Mouse (Mus musculus) midbrain, embryonic 13.5 days (tissue): Measurements from ENCODE around the gene Tspan33. TPM values are rescaled to one million over a fixed set of nuclear protein-coding genes. Genes with fewer than 3 reads are reported as not detected.

Source experiments
- ATAC-seq: fragments of 200-750 bp; cut with Nextera tagmentation; 2 replicates; pipeline ENCODE4 v1.8.0; 2017; ENCODE audit warnings: mild to moderate bottlenecking, moderate TSS enrichment, moderate library complexity
- H3K27ac ChIP-seq: fragments of 300-500 bp; sonication (generic); 2 replicates; pipeline ENCODE4 v1.5.1; 2015; ENCODE audit warnings: inconsistent platforms, mild to moderate bottlenecking, moderate library complexity
- H3K27me3 ChIP-seq: fragments of 300-500 bp; sonication (generic); 2 replicates; pipeline ENCODE4 v1.6.1; 2015; ENCODE audit warnings: mild to moderate bottlenecking, inconsistent platforms
- H3K36me3 ChIP-seq: fragments of 300-500 bp; sonication (generic); 2 replicates; pipeline ENCODE4 v1.6.1; 2015; ENCODE audit warnings: mild to moderate bottlenecking, inconsistent platforms
- H3K4me1 ChIP-seq: fragments of 300-500 bp; sonication (generic); replicated peaks from 2 replicates; pipeline ENCODE4 v1.6.1; 2015; ENCODE audit warnings: inconsistent platforms
- H3K4me2 ChIP-seq: fragments of 300-500 bp; sonication (generic); replicated peaks from 2 replicates; pipeline ENCODE4 v1.6.1; 2015; ENCODE audit warnings: moderate library complexity, mild to moderate bottlenecking, inconsistent platforms
- H3K4me3 ChIP-seq: fragments of 300-500 bp; sonication (generic); replicated peaks from 2 replicates; pipeline ENCODE4 v1.5.1; 2015; ENCODE audit warnings: mild to moderate bottlenecking, inconsistent platforms
- H3K9ac ChIP-seq: fragments of 300-500 bp; sonication (generic); replicated peaks from 2 replicates; pipeline ENCODE4 v1.6.1; 2015; ENCODE audit warnings: mild to moderate bottlenecking, inconsistent platforms
- H3K9me3 ChIP-seq: fragments of 300-500 bp; sonication (generic); 2 replicates; pipeline ENCODE4 v1.6.1; 2016; ENCODE audit warnings: mild to moderate bottlenecking, inconsistent platforms
- WGBS: fragments of 180-500 bp; shearing (Covaris S2); methylation state at CpG from one replicate; pipeline ENCODE4 v1.1.7; 2015; 5-methylcytosine and 5-hydroxymethylcytosine counted together
- polyA plus RNA-seq: library from polyadenylated mRNA; unstranded; fragments of >200 nt; fragmentation: Nextera tagmentation; extraction: Ambion mirVana; gene quantifications from 2 replicates; pipeline ENCODE4 v1.2.1, GENCODE M21; 2015

Gene Tspan33
- polyA plus RNA-seq = 3.4 and 6.0 TPM in 2 replicates

DNA sequence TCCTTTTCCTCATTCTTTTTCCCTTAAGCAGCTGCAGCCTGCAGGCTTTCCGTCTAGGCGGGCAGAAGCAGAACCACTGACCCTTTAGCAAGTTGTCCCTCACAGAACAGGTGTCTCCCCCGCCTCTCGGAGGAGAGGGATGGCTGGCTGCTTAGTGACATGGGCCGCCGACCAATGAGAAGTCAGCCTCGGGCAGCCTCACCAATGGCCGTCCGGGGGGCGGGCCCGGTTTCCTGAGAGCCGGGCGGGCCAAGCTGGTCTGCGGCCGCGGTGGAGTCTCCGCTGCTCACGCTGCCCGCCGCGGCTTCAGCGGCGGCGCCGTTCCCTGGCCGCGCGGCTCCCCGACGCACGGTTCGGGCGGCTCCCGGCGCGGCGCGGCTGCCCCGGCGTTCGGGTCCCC lies at the start of gene Tspan33:
Tspan33 (plus strand) TSS at position 270 of the 400 bp plus-strand sequence.
- H3K9me3 ChIP-seq = no peaks in the 10 kb centered on the region
- peak within 1 kb of the TSS; percentile 99 for H3K4me2 ChIP-seq
- under 1% methylated on average over 26 of the region's 41 CpGs for WGBS
- H3K27ac ChIP-seq = no peak within 1 kb of the TSS
- peak; percentile 99 for ATAC-seq
- H3K27me3 ChIP-seq = peaks cover 38% of the 10 kb centered on the region
- peak within 1 kb of the TSS; percentile 86 for H3K4me3 ChIP-seq
- no peaks in the 10 kb centered on the region for H3K36me3 ChIP-seq
- H3K9ac ChIP-seq = peak within 1 kb of the TSS; percentile 81
- H3K4me1 ChIP-seq = peaks cover 13% of the 10 kb centered on the region

DNA sequence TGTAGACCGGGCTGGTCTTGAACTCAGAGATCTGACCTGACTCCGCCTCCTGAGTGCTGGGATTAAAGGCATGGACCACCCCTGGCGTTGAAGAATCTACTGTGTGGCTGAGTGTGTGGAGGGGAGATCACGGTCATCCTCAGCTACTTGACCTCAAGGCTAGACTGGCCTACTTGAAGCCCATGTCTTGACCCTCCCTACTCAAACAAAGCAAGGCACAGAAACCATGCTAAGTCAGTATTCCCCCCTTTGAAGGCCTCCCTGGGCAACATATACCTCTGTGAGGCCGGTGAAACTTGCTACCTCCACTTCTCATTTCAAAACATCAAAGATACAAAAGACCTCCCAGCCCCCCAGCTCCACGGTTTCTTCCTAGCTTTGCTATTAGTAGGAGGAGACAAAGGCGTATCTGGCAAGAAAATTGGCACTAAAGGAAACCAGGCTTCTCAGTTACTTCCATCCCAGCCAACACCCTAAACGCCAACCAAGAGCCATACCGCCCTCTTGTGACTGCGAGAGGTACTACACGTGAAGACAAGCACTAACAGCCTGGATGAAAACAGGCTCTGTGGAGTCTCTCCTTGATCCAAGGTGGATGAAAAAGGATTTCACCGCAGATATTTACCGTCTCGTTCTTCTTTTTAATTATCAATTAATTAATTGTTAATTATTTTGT lies 44.4 kb upstream of the Tspan33 start:
- H3K4me1 ChIP-seq = no peaks in the 10 kb centered on the region
- WGBS = 31% methylated on average over 14 of the region's 14 CpGs
- no peaks in the 10 kb centered on the region for H3K9me3 ChIP-seq
- H3K4me2 ChIP-seq = no peak overlapping the region
- H3K36me3 ChIP-seq = no peaks in the 10 kb centered on the region
- 0 out of 2 replicates have a peak, but pooled peaks have one; percentile 56 for ATAC-seq
- no peak overlapping the region for H3K27ac ChIP-seq
- H3K9ac ChIP-seq = no peak overlapping the region
- H3K4me3 ChIP-seq = no peak overlapping the region
- no peaks in the 10 kb centered on the region for H3K27me3 ChIP-seq

DNA sequence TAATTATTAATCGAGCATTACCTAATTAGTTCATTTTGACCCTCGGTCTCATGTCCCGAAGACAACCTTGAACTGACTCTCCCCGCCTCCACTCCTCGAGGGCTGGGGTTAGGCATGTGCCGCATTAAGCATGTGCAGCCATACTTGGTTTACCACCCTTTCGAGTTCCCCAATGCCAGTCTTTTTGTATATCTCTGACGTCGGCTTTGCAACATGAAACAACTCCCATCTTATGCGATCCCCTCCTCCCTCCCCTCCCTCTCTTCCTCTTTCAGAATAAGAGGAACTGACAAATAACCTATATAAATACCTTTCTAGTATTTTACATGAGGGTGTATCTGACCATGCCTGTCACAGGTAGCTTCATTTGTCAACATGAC lies 43.9 kb upstream of the Tspan33 start:
- 73% methylated on average over 10 of the region's 10 CpGs for WGBS
- Histone ChIP-seq H3K36me3 (no peaks in the 10 kb centered on the region), H3K9me3 (no peaks in the 10 kb centered on the region), H3K27ac (no peak overlapping the region), H3K4me1 (no peaks in the 10 kb centered on the region), H3K4me3 (no peak overlapping the region), H3K4me2 (no peak overlapping the region), H3K27me3 (no peaks in the 10 kb centered on the region), H3K9ac (no peak overlapping the region)
- ATAC-seq = no peak

DNA sequence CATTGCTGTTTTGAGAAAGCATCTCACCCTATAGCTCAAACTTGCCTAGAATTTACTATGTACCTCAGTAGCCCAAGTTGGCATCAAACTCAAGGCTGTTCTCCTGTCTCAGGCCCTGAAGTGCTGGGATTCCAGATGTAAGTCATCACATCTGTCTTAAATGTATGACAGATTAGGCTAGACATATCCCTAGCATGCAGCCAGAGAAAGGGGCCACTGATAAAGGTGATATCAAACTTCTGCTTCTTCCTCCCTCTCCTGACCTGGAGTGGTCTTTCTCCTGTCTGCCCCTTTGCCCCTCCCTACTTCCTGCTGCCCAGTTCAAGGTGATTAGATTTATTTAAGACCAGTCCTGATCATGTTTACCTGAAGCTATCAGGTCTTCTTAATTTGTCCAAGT lies 40.8 kb upstream of the Tspan33 start:
- no peaks in the 10 kb centered on the region for H3K36me3 ChIP-seq
- no peak for ATAC-seq
- H3K4me3 ChIP-seq = no peak overlapping the region
- H3K4me2 ChIP-seq = no peak overlapping the region
- H3K4me1 ChIP-seq = no peaks in the 10 kb centered on the region
- no peaks in the 10 kb centered on the region for H3K27me3 ChIP-seq
- no peaks in the 10 kb centered on the region for H3K9me3 ChIP-seq
- H3K27ac ChIP-seq = no peak overlapping the region
- H3K9ac ChIP-seq = no peak overlapping the region

DNA sequence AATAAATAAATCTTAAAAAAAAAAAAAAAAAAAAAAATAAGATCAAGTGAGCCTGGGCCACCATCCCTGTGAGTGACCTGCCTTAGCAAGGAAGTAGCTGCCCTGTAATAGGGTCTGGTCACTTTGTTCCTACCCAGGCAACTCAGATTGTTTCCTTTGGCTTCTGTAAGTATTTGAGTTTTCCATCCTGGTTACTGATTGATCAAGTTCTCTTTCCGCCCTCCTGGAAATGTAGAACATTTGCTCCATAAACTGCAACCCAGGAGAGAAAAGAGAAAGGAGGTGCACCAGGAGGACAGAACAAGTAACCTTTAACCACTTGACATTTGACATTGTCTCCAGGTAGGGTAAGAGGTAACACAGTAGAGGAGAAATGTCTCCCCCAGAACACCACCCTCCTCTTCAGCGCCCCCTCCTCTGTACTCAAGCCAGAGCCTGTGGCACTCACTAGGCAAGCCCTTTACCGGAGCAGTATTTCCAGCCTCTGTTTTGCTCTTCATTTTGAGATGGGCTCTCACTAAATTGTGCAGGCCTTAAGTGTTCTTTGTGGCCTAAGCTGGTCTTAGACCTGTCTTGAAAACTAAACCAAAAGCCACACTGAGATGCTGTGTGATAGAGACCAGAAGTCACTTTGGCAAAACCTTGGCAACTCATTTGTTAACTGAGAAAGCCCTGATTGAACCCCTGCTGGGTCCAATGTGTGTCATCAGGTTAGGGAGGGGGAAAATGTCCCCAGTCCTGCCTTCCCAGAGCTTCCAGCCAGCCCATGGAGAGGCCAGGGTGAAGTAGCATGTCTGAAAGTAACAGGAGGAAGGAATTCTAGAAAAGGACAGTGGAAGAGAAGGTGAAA lies 35.2 kb upstream of the Tspan33 start:
- no peaks in the 10 kb centered on the region for H3K36me3 ChIP-seq
- 90% methylated on average over 3 of the region's 3 CpGs for WGBS
- no peak overlapping the region for H3K4me3 ChIP-seq
- no peak for ATAC-seq
- no peak overlapping the region for H3K9ac ChIP-seq
- H3K9me3 ChIP-seq = no peaks in the 10 kb centered on the region
- H3K4me1 ChIP-seq = no peaks in the 10 kb centered on the region
- H3K27ac ChIP-seq = no peak overlapping the region
- no peaks in the 10 kb centered on the region for H3K27me3 ChIP-seq
- no peak overlapping the region for H3K4me2 ChIP-seq

DNA sequence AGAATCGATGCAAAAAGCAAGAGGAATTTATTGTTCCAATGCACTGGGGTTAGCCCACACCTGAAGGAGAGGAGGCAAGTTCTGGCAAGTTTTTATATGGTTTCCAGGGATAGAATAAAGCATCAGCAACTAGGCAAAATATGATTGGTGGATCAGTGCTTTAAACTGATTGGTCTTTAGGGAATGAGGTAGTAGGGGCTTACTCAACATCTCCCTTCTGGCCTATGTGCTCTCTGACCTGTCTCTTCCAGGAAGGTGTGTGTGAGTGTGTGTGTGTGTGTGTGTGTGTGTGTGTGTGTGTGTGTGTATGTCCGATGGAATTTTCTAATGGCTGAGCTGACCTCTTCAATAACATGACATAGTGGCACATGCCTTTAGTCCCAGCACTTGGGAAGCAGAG lies 34.1 kb upstream of the Tspan33 start:
- H3K4me1 ChIP-seq = no peaks in the 10 kb centered on the region
- ATAC-seq = no peak

DNA sequence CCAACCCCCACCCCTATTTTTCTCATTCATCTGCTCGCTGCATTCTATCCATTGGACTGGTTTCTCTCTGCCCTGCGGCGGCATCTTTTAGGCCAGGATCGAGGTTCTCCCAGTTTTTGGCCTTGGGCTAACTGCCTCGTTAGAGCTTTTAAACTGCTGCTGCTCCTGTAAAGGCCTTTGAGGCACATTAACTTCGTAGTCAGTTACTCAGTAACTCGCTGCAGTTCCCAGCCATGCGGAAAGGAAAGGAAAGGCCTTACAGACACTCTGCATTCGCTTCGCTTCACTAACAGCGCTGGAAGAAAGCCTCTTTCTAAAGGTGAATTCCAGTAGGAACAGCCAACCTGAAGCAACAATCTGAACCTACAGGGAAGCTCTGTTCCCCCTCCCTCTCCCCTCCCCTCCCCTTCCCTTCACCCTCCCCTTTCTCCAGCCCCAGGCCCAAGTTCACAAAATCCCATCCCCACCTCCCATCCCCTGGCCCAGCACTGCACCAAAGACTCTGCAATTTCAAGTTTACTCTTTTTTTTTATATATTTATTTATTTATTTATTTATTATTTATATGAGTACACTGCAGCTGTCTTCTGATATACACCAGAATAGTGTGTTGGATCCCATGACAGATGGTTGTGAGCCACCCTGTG lies 33.2 kb upstream of the Tspan33 start:
- no peaks in the 10 kb centered on the region for H3K9me3 ChIP-seq
- WGBS = 36% methylated on average over 11 of the region's 11 CpGs
- H3K9ac ChIP-seq = no peak overlapping the region
- no peaks in the 10 kb centered on the region for H3K36me3 ChIP-seq
- ATAC-seq = no peak
- no peaks in the 10 kb centered on the region for H3K4me1 ChIP-seq
- H3K27me3 ChIP-seq = no peaks in the 10 kb centered on the region
- H3K4me3 ChIP-seq = no peak overlapping the region
- H3K27ac ChIP-seq = no peak overlapping the region
- no peak overlapping the region for H3K4me2 ChIP-seq

More for the DNA sequence above, 34.1 kb upstream of the Tspan33 start:
- no peaks in the 10 kb centered on the region for H3K27me3 ChIP-seq
- no peak overlapping the region for H3K27ac ChIP-seq
- no peak overlapping the region for H3K9ac ChIP-seq
- no peaks in the 10 kb centered on the region for H3K9me3 ChIP-seq
- WGBS = 87% methylated on average over 2 of the region's 2 CpGs
- H3K4me3 ChIP-seq = no peak overlapping the region
- H3K36me3 ChIP-seq = no peaks in the 10 kb centered on the region
- no peak overlapping the region for H3K4me2 ChIP-seq

DNA sequence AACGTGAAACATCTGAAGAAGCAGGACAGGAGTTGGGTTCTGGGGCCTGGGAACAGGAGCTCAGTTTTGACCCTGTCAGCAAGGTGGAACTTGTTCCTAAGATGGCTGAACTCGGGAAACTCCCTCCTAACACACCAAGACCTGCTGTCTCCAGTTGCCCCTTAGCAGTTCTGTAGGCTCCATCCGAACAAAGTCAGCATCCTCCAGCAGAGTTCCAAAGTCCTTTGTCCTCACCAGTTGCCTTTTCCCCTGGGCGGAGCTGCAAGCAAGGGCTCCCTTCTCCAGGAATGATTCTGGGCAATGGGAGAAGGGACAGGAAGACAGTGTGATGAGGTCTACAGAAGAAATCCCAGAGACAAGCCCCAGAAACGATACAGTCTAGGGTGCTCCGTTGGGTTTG lies 26.8 kb upstream of the Tspan33 start:
- Histone ChIP-seq H3K36me3 (no peaks in the 10 kb centered on the region), H3K4me1 (no peaks in the 10 kb centered on the region)
- no peak for ATAC-seq

DNA sequence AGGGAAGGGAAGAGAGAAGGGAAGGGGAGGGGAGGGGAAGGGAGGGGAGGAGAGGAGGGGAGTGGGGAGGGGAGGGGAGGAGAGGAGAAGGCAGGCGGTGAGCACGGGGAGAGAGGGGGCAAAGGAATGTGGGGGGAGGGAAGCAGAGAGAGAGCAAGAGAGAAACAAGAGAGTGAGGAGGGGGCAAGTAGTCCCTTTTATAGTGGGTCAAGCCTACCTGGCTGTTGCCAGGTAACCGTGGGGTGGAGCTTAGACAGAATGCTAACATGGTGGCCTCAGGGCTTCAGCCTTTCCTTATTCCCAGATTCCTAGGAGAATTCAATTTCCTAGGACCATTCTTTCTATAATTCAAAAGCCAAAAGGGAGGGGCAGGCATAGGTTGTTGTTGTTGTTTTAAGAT lies 22.3 kb upstream of the Tspan33 start:
- H3K27me3 ChIP-seq = no peaks in the 10 kb centered on the region; the same call in 1 of the 2 replicates
- no peak overlapping the region for H3K4me3 ChIP-seq
- H3K4me2 ChIP-seq = no peak overlapping the region
- no peak for ATAC-seq
- H3K9ac ChIP-seq = no peak overlapping the region
- WGBS = 14% methylated on average over 1 of the region's 3 CpGs
- no peaks in the 10 kb centered on the region for H3K36me3 ChIP-seq
- H3K4me1 ChIP-seq = peaks cover 9% of the 10 kb centered on the region
- no peaks in the 10 kb centered on the region for H3K9me3 ChIP-seq
- H3K27ac ChIP-seq = no peak overlapping the region

More for the DNA sequence above, 26.8 kb upstream of the Tspan33 start:
- Histone ChIP-seq H3K27me3 (no peaks in the 10 kb centered on the region; the same call in 1 of the 2 replicates), H3K27ac (no peak overlapping the region), H3K4me2 (no peak overlapping the region), H3K4me3 (no peak overlapping the region), H3K9ac (no peak overlapping the region), H3K9me3 (no peaks in the 10 kb centered on the region)
- 83% methylated on average over 6 of the region's 6 CpGs for WGBS

DNA sequence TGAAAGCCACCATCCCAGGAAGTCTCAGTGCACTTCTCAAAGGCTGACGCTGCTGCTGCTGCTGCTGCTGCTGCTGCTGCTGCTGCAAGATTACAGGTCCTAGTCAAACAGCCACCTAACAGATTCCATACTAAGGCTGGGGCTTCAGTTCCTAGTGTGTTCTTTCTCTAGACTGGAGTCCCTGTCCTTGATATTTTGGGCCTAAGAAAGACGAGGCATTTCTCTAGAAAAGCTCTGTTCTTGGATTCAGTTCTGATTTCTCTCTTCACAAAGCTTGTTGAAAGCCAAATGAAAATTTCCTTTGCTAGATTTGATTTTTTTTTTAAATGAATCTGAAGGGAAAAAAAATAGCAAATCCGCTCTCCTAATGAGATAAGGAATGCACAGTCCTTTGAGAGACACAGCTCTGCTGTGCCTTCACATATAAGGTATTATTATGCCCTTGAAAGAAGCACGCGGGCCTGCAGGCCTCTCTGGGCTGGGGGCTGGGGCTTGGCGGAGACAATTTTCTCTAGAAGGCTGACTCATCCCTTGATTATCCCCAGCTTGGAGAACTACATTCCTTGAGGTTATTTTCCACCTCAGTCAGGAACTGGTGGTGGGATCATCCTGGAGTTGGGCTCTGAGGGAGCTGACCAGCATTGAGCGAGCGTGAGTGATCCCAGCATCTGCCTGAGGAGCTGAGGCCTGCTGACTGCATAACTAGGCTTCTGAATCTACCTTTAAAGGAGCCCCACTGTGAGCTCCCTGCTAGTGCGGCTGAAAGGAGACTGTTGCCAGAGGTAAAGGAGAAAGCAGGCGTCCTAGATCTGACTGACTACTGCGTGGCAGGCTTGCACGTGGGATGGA lies 21.2 kb upstream of the Tspan33 start:
- WGBS = 22% methylated on average over 12 of the region's 12 CpGs
- 0 out of 2 replicates have a peak, but pooled peaks have one; percentile 40 for ATAC-seq
- H3K9me3 ChIP-seq = no peaks in the 10 kb centered on the region
- no peak overlapping the region for H3K4me3 ChIP-seq
- no peaks in the 10 kb centered on the region for H3K27me3 ChIP-seq
- H3K27ac ChIP-seq = peak overlapping the region; percentile 52
- H3K9ac ChIP-seq = no peak overlapping the region
- H3K36me3 ChIP-seq = no peaks in the 10 kb centered on the region
- H3K4me1 ChIP-seq = peaks cover 9% of the 10 kb centered on the region
- H3K4me2 ChIP-seq = no peak overlapping the region

DNA sequence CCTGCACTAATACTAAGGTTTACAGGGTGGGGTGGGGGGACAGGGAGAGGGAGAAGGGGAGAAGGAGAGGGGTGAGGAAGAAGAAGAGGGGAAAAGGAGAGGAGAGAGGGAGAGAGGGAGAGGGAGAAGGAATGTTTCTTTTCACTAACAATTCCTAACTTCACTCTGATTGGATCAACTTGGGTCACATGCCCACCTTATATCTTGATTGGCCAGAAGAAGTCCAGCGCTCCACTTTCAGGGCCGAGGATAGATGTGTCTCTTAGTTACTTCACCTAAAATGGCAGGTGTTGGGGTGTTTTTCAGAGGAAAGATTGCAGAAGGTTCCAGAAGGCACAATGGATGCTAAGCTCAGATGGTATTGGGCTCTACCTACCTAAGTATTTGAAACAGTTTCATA lies 20.3 kb upstream of the Tspan33 start:
- Histone ChIP-seq H3K4me1 (peaks cover 9% of the 10 kb centered on the region), H3K9ac (no peak overlapping the region), H3K4me3 (no peak overlapping the region), H3K9me3 (no peaks in the 10 kb centered on the region), H3K27ac (no peak overlapping the region), H3K4me2 (no peak overlapping the region), H3K36me3 (no peaks in the 10 kb centered on the region), H3K27me3 (no peaks in the 10 kb centered on the region)
- ATAC-seq = no peak
- 49% methylated on average over 2 of the region's 2 CpGs for WGBS
